Mouse (Mus musculus) bone marrow macrophage, adult 2 months (primary cell): ENCODE measurements around the gene Itpk1. TPM values are rescaled to one million over a fixed set of nuclear protein-coding genes. Genes with fewer than 3 reads are reported as not detected.

ENCODE experiments used
- H3K27ac ChIP-seq: 2 replicates; pipeline ENCODE4 v1.5.1; 2012; ENCODE audit warnings: low read depth, low read length; ENCODE audit not compliant: insufficient read depth
- H3K4me1 ChIP-seq: 2 replicates; pipeline ENCODE4 v1.6.1; 2012; ENCODE audit warnings: low read length; ENCODE audit not compliant: control insufficient read depth, insufficient read depth
- H3K4me3 ChIP-seq: 2 replicates; pipeline ENCODE4 v1.5.1; 2012; ENCODE audit warnings: mild to moderate bottlenecking, low read length, moderate library complexity; ENCODE audit not compliant: insufficient read depth
- CTCF ChIP-seq: IDR thresholded peaks from 2 replicates; pipeline ENCODE4 v1.5.1; 2012; ENCODE audit warnings: low read depth, mild to moderate bottlenecking, low read length, moderate library complexity
- POLR2A ChIP-seq: IDR thresholded peaks from 2 replicates; pipeline ENCODE4 v1.6.1; 2012; ENCODE audit warnings: mild to moderate bottlenecking, low read depth, low read length, borderline replicate concordance
- polyA plus RNA-seq: library from polyadenylated mRNA; stranded (reverse); fragments of >200 nt; gene quantifications from 2 replicates; pipeline ENCODE4 v1.2.4, GENCODE M21; 2012; ENCODE audit not compliant: missing spikeins, insufficient read depth, insufficient read length

Itpk1 gene
- polyA plus RNA-seq, 1 experiment: 23.5 TPM

GRCm38 (mm10) chr12:102619908-102620307 lies 84.8 kb downstream of the Itpk1 start:
- Histone ChIP-seq H3K4me3 (no peak overlapping the region), H3K4me1 (peaks cover 6% of the 10 kb centered on the region), H3K27ac (no peak overlapping the region)
- TF ChIP-seq CTCF (no peak), POLR2A (no peak)

- peaks cover 6% of the 10 kb centered on the region for H3K4me1 ChIP-seq
- TF ChIP-seq CTCF (no peak), POLR2A (no peak)
- no peak overlapping the region for H3K27ac ChIP-seq
- H3K4me3 ChIP-seq: no peak overlapping the region
Measured at GRCm38 (mm10) chr12:102618085-102618484, 86.6 kb downstream of the Itpk1 start.

DNA sequence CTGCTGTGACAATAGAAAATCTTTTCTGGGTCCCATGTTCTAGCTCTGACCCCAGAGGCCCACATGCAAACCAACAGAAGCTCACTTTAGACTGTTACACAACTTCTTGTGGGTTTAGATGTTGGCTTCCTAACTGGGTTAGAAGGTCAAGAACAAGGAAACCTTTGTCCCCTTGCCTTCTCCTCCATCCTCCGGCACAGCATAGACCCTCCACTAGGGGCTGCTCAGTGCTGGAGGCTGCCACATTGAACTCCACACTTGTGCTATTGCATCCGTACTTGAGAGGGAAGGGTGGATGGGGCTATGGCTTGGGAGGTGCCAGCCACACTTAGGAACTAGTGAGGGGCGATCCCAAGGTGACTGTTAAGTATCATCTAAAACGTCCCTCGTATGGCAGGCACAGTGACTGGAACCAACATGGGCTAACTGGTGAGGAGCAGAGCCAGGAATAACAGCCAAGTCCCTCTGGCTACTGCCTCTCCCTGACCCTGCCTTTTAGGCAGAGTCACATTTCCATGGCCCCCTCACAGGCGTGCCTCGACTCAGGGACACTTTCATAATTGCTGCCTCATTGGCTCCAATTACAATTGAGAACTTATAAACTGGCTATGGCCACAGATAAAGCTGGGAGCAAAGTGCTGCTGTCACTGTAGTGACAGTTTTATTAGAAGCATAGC lies 87.7 kb downstream of the Itpk1 start:
- no peak overlapping the region for H3K27ac ChIP-seq
- peaks cover 6% of the 10 kb centered on the region for H3K4me1 ChIP-seq
- TF ChIP-seq POLR2A (no peak), CTCF (no peak)
- H3K4me3 ChIP-seq: no peak overlapping the region

- TF ChIP-seq POLR2A (no peak), CTCF (no peak)
- peaks cover 6% of the 10 kb centered on the region for H3K4me1 ChIP-seq
- H3K4me3 ChIP-seq: no peak overlapping the region
- no peak overlapping the region for H3K27ac ChIP-seq
Measured at GRCm38 (mm10) chr12:102616201-102616600, 88.5 kb downstream of the Itpk1 start.

GRCm38 (mm10) chr12:102613411-102613810 lies 91.3 kb downstream of the Itpk1 start:
- Histone ChIP-seq H3K4me1 (0 out of 2 replicates have a peak, but pooled peaks cover 2% of the 10 kb centered on the region), H3K4me3 (no peak overlapping the region), H3K27ac (no peak overlapping the region)
- no peak for TF ChIP-seq POLR2A
- TF ChIP-seq CTCF: no peak

DNA sequence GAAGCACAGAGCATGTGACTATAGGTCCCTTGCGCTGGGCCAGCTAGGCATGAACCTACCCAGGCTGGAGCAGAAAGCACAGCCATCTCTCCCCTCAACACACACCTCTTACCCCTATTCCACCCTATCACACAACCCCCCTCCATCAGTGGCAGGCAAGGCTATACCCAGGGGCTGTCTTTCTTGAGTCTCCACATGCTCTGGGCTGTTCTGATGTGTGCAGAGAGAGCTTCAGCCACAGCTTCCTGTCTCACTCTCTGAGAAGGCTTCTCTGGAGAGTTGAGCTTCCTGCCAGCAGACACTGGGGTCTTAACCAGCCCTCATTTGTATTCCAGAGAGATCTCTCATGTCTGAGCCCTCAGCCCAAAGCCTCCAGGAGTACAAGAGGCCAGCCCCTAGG lies 92.3 kb downstream of the Itpk1 start:
- Histone ChIP-seq H3K4me1 (0 out of 2 replicates have a peak, but pooled peaks cover 2% of the 10 kb centered on the region), H3K27ac (no peak overlapping the region), H3K4me3 (no peak overlapping the region)
- TF ChIP-seq CTCF: no peak
- TF ChIP-seq POLR2A: no peak

- TF ChIP-seq CTCF (no peak), POLR2A (no peak)
- H3K4me3 ChIP-seq: no peak overlapping the region
- no peak overlapping the region for H3K27ac ChIP-seq
- no peaks in the 10 kb centered on the region for H3K4me1 ChIP-seq
Measured at GRCm38 (mm10) chr12:102610927-102611326, 93.8 kb downstream of the Itpk1 start.

GRCm38 (mm10) chr12:102607808-102608517 lies 96.8 kb downstream of the Itpk1 start:
- no peak overlapping the region for H3K4me3 ChIP-seq
- no peak overlapping the region for H3K27ac ChIP-seq
- no peaks in the 10 kb centered on the region for H3K4me1 ChIP-seq
- TF ChIP-seq CTCF: no peak
- no peak for TF ChIP-seq POLR2A

DNA sequence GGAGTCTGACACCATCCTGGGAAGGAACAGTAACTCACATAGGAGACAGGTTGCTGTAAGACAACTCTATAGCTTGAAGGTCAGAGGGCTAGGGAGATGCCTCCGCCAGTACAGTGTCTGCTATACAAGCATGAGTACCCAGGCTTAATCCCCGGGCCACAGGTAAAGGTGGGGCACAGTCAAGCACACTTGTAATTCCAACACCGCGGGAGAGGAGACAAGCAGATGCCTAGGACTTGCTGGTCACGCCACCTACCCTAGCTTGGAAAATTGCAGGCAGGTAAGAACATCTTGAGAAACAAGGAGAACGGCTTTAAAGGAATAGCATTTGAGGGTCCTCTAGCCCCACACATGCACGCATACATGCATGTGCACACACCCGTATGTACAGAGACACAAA lies 97.7 kb downstream of the Itpk1 start:
- Histone ChIP-seq H3K4me3 (no peak overlapping the region), H3K4me1 (no peaks in the 10 kb centered on the region), H3K27ac (no peak overlapping the region)
- no peak for TF ChIP-seq CTCF

GRCm38 (mm10) chr12:102605607-102606006 lies 99.1 kb downstream of the Itpk1 start:
- Histone ChIP-seq H3K4me3 (no peak overlapping the region), H3K27ac (no peak overlapping the region)
- no peak for TF ChIP-seq CTCF
- TF ChIP-seq POLR2A: no peak

More at GRCm38 (mm10) chr12:102605607-102606006, 99.1 kb downstream of the Itpk1 start:
- no peaks in the 10 kb centered on the region for H3K4me1 ChIP-seq
